Comparison of ENCODE assay signal across 17 mouse cellular contexts in the genomic region with DNA sequence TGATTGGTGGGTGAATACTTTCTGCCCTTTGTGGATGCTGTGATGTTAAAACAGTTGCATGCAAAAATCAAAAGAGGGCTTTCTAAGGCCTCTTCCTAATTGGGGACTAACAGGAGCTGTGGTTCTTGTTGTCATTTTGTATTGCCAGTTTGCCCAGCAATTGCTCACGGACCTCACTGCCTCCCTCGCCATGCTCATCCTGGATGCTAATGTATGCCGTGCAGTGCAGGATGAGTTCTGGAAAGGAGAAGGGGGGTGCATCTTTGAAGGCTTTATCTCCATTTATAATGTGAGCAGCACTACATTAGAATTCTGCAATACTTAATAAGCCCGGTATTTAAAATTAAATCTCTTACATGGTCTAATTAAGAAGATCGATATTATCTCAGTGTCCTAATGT.
"Had no signal": no experiment of that assay in that cellular context is flagged by ENCODE, and none has a peak within 500 bp of the region (broad histone marks: within the 10 kb centered on the region; RNA-seq: fewer than 3 reads in every experiment).

No protein-coding gene starts in this region.

- ATAC-seq: liver, postnatal 0 days had no signal

- H3K4me3 ChIP-seq: kidney, embryonic 15.5 days; limb, embryonic 12.5 days; liver, embryonic 13.5 days; lung, embryonic 15.5 days; megakaryocyte, embryonic 14.5 days; neural tube, embryonic 12.5 days had no signal

- H3K27me3 ChIP-seq: kidney, embryonic 15.5 days; limb, embryonic 12.5 days; liver, embryonic 13.5 days; lung, embryonic 15.5 days; megakaryocyte, embryonic 14.5 days; neural tube, embryonic 12.5 days had no signal

- DNase-seq: kidney, adult 2 months; kidney, postnatal 14 days; layer of hippocampus, postnatal 36 days; liver; liver, embryonic 13.5 days; liver, postnatal 0 days; lung, postnatal 14 days; right cerebral cortex, postnatal 4 days; spleen, adult 18-20 months; thymus, adult 18-20 months; thymus, postnatal 14 days had no signal

- H3K4me2 ChIP-seq: kidney, embryonic 15.5 days; limb, embryonic 12.5 days; liver, embryonic 13.5 days; lung, embryonic 15.5 days; neural tube, embryonic 12.5 days had no signal

- H3K27ac ChIP-seq: kidney, embryonic 15.5 days; limb, embryonic 12.5 days; liver, embryonic 13.5 days; lung, embryonic 15.5 days; macrophage; neural tube, embryonic 12.5 days had no signal

- H3K9me3 ChIP-seq: kidney, embryonic 15.5 days; liver, embryonic 13.5 days; lung, embryonic 15.5 days; megakaryocyte, embryonic 14.5 days; neural tube, embryonic 12.5 days had no signal

- H3K4me1 ChIP-seq: liver, embryonic 13.5 days; megakaryocyte, embryonic 14.5 days had no signal

- H3K36me3 ChIP-seq: kidney, embryonic 15.5 days; limb, embryonic 12.5 days; liver, embryonic 13.5 days; lung, embryonic 15.5 days; neural tube, embryonic 12.5 days had no signal

- H3K9ac ChIP-seq: kidney, embryonic 15.5 days; limb, embryonic 12.5 days; liver, embryonic 13.5 days; liver, postnatal 0 days; lung, embryonic 15.5 days; neural tube, embryonic 12.5 days had no signal
